Mouse (Mus musculus) layer of hippocampus, adult 8-10 months (tissue): ENCODE measurements around the gene Raet1e. TPM values are rescaled to one million over a fixed set of nuclear protein-coding genes. Genes with fewer than 3 reads are reported as not detected.
"Not testable (repeated sequence)": the region's sequence is repeated elsewhere in the genome, so short reads cannot be mapped to it uniquely, and the experiment has no call there.

Source experiments
- DNase-seq, 2 experiments: peaks; one replicate each; pipeline ENCODE4 v3.0.0; 2022; ENCODE audit warnings: low spot score in 2 of 2
- total RNA-seq, 4 experiments: library from RNA; stranded (reverse); gene quantifications; 2 replicates each; pipeline ENCODE4 v1.2.4; 2022

The Raet1e gene
- total RNA-seq, 4 experiments from 2014 or later, result not detected

- DNase-seq, result peak in 1 of 2 experiments; percentile 73
Measured at GRCm38 (mm10) chr10:22163705-22164583, 5.6 kb downstream of the Raet1e start.

DNA sequence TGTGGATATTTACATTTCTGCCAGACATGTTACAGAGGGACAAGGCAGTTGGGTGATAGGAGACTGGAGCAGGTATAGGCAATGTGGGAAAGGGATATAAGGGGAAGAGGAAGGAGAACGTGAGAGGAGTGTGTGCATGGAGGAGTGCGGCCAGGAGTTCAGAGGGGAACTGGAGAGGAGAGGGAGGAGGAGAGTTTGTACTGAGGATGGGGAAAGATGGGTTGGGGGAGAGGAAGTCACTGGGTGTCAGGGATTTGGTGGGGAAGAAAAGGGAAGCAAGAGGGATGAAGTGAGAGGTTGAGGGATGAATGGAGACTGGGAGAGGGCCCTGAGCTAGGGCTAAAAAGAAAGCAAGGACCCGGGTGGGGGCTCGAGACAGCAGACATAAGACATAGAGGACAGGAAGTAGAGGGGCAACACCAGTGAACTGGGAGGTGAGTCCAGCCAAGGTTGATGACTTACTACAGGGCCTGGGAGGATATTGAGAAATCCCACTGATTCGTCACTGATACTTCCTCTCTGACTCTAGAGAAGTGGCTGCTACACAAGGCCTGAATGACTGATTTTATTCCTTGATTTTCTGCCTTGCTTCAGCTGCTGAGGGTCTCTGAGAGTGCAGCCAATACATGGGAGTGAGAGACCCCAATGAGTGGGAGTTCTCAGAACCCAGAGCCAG lies 7.1 kb downstream of the Raet1e start:
- DNase-seq, result not testable (repeated sequence)

DNA sequence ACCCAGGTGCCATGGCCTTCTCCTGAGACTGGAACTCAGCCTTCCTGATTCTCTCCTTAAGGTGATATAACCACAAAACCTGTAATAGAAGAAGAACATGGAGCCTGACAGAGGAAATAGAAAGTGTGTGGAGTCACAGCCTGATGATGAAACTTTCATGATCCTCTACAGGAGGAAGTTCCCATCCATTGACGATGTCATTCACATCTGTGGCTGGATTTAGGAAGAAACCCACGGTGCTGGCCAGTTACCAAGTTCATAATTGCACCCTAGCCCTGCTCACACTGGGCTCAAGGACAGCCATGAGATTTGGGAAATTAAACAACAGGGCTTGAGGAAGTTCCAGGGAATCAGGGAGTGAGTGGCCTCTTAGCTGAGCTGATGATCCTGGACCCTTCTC lies 7.7 kb downstream of the Raet1e start:
- DNase-seq, result not testable (repeated sequence)

- DNase-seq, result not testable (repeated sequence)
Measured at GRCm38 (mm10) chr10:22167061-22167460, 8.7 kb downstream of the Raet1e start.

- DNase-seq, result not testable (repeated sequence)
Measured at GRCm38 (mm10) chr10:22169116-22169515, 10.7 kb downstream of the Raet1e start.

DNA sequence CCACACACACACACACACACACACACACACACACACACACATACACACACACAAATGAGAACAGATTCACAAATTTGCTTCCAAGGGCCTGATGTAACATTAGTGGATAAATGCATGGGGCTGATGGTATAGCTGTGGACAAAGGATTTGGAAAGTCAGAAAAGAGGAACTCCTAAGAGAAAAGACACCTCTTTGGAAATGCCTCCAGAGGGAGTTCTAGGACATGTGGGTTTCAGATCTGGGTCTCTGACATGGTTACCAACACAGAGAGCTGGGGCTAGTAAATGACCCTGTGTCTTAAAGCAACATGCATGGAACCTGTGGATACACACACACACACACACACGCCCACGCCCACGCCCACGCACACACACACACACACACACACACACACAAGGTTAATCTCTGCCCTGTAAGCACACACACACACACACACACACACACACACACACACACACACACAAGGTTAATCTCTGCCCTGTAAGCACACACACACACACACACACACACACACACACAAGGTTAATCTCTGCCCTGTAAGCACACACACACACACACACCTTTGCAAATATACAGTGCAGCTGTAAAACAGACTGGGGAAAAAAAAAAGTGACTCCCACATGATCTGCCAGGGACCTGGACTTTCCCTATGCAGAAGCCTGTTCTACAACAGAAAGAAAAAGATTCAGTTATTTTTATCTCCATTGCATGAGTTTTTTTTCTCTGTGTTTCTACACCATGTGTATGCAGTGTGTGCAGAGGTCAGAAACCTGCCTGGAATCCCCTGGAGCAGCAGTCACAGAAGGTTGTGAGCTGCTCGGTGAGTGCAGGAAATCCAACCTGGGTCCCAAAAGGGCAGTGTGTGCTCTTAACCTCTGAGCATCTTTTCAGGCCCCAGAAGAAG lies 14.3 kb downstream of the Raet1e start:
- not testable (repeated sequence) for DNase-seq

DNA sequence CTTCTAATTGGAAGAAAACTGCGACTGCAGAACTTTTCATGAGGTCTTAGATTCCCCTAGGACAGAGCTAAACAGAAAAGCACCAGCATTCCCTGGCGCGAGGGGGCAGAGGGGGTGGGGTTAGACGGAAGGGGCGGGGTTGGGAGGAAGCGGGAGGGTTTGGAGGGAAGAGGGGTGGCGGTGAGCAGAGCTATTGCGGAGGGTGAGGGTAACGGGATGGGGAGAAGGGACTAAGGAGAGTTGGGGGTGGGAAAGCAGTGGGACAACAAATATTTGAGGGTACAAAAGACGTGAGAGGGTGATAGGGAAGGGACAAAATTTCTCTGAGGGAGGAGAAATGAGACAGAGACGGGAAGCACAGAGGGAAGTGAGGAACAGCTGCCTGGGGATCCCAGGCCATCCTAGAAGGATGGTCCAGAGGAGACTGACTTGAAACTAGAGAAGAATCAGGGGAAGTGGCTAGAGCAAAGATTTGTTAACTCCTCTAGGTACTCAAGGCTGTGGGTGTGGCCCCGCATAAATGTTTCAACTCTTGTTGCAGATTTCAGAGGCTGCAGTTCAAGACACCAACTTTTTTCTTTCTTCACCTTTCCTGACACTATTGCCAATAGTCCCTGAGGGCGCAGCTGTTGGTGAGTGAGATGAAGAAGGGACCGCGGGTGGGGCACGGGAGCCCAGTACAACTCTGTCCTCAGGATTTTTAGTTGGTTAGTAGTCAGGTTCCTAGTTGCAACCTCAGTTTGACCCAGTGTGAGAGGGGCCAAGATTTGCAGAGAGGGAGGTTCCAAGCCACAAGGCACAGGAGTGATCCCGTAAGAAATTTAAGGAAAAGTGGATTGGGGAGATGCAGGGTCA lies 15.2 kb downstream of the Raet1e start:
- not testable (repeated sequence) for DNase-seq

DNA sequence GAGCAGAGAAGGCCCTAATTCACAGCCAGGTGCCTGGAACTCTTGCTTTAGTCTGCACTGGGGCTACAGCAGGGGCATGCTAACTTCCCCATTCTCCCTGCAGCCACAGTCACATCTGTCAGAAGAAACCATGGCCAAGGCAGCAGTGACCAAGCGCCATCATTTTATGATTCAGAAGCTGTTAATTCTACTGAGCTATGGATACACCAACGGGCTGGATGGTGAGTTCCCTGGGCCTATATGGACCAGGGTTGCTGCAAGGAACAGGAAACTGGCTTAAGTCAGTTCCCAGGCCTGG lies 15.8 kb downstream of the Raet1e start:
- not testable (repeated sequence) for DNase-seq

- not testable (repeated sequence) for DNase-seq
Measured at GRCm38 (mm10) chr10:22176515-22176914, 18.1 kb downstream of the Raet1e start.

DNA sequence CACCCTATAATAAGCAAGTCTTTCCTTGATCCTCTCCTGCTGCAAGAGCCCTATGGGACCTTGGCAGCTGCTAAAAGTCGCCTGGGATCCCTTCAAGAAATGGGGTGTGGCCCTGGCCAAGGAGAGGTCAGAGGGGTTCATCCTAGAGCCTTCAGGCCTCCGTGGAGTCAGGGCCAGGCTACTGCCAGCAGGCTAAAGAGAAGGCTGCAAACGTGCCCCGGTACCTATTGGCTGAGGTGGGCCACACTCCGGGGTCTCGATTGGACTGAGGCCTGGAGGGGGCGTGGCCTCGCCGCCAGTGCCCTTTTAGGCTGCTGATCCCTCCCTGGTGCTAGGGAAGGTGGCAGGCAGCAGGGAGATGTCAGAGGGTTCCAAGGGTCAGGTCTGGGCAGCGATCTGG lies 32.7 kb downstream of the Raet1e start:
- DNase-seq, result not testable (repeated sequence)

- not testable (repeated sequence) for DNase-seq
Measured at GRCm38 (mm10) chr10:22201352-22201751, 43.0 kb downstream of the Raet1e start.

- not testable (repeated sequence) for DNase-seq
Measured at GRCm38 (mm10) chr10:22202784-22203583, 44.6 kb downstream of the Raet1e start.

GRCm38 (mm10) chr10:22206443-22206842 lies 48.1 kb downstream of the Raet1e start:
- DNase-seq, result not testable (repeated sequence)

GRCm38 (mm10) chr10:22212012-22212696 lies 53.8 kb downstream of the Raet1e start:
- DNase-seq, result peak; percentile 15 to 20

DNA sequence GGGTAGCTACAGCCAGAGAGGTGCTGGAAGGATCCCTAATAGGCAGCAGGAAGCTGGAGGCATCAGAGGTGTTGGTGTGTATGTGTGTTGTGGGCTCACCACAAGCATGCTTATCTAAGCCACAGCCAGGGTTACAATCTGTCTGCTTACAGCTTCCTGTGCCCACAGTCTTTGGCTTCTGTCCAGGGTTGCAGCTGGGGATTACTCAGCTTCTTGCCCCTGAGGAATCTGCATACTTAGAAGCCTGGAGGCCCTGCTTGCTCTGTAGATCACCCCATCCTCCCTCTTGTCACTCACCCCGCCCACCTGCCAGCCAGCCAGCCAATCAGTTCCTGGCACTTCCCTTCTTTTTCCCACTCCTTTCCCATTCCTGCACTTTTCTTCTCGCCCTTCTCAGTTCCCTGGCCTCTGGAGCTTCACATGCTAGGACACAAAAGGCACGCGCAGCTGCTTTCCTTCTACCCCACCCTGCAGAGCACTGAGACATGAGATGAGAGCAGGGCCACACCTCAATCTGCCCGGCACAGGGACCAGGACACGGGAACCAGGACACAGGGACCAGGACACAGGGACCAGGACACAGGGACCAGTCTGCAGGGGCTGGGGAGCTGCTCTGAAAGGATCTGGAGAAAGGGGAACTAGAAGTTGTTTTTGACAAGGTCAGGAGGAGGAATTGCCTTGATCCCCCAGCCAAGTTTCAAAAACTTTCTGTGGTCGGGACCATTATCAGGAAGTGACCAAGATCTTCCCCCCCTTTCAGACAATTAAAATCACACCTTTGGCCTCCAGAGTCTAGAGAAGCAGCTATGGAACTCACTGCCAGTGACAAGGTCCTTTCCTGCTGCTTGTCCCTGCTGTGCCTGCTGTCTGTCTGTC lies 65.3 kb downstream of the Raet1e start:
- peak; percentile 6 to 11 for DNase-seq

DNA sequence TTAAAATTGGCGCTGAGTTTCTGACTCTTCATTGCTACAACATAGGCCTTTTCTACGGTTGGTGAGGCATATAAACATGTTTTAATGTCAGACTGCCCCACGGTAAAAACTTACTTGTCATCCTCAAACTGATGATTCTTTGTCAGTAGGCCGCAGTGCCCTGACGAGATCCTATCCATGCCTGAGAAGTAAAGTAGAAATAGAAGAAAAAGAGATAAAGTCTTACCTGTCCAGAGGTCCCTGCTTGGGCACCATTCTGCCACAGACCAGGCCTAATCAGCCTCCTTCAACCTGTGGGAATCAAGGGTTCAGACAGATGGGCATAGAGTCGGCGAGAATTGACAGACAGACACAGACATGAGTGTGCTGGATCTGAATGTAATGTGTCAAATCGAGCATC lies 106.7 kb downstream of the Raet1e start:
- no peak for DNase-seq

DNA sequence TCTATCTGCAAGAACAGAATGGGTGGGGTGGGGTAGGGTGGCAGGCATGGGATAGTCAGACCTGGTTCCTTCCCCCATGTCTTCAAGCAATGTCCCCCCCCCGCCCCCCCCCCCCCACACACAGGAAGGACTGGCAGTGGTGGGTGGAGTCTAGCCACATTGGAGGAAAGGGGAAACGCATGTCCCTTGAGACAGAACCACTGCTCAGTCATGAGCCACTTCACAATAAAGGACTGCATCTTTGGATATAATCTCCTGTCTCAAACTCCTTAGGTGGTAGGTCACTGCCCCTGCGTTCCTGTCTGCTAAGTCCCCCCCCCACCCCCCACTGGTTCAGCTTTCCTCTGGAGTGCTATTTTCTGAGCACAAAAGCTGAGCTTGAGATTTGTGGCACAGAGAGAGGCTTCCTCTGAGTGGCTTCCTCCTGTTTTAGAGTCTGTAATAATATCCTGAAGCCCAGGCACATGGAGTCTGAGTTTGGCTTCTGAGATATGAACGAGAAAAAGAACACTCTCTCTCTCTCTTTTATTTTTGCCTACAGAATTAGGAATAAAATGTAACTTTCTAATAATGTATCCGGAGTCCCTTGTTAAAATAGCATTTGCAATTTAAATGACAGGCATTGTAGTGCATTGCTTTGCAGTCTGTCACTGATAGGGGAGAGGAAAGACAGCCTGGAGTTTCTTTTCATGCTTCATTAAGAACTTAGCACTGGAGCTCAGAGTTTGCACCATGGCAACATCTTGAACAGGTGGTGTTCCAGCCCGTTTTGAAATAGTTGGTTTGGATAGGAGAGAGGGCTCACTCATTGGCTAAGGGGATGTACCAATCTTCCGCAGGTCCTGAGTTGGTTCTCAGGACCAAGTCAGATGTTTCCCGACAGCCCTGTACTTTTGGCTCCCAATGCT lies 112.8 kb downstream of the Raet1e start:
- not testable (repeated sequence) for DNase-seq
